Mouse (Mus musculus): Measurements from ENCODE around the gene Rock2. TPM values are rescaled to one million over a fixed set of nuclear protein-coding genes. Genes with fewer than 3 reads are reported as not detected.

Rock2 gene
- total RNA-seq, 2 experiments from 2014 or later = 154 to 161 TPM

DNA sequence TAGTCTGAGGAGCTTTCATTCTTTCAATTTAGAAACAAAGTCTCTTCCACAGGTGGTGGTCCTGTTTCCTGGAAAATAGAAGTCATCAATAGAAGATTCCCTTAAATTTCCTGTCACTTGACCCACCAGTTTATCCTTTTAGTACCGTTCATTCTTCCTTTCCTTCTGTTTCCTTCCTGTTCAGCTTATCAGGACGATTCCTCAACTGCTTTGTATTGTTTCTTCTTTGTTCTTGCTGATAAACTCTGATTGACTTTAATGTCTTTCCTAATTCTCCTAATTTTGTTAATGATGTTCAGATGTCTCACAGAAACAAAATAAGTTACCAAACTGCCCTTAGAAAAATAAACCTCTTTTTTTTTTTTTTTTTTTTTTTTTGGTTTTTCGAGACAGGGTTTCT is 16.8 kb downstream of the Rock2 start:
- H3K4me3 ChIP-seq = no peak overlapping the region
- intact Hi-C loops (cut with DNase I) = no loop called here
- H3K27ac ChIP-seq = no peak overlapping the region
- DNase-seq (ENCODE audit: extremely low spot score in 1 of 2, low spot score in 2 of 2) = no peak
- no peak for TF ChIP-seq CTCF (IDR thresholded peaks at IDR 0.05)

DNA sequence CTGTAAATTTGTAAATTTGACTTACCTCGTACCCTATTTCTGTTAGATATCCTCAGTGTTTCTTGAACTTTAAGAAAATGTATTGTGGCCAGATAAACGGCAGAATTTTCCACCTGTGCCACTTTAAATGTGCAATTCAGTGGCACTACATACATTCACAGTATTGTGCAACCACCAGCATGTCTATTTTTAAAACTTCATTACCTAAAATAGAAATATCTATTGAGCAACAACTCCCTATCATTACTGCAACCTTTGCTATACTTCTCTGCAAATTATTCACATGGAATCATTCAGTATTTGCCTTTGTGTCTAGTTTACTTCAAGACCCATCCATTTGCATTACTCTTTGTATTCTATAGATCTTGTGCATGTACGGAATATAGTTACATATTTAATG is 17.9 kb downstream of the Rock2 start:
- no peak for DNase-seq (ENCODE audit: extremely low spot score in 1 of 2, low spot score in 2 of 2)
- Histone ChIP-seq H3K27ac (no peak overlapping the region), H3K4me3 (no peak overlapping the region)
- no peak for TF ChIP-seq CTCF (IDR thresholded peaks at IDR 0.05)
- intact Hi-C loops (cut with DNase I) = no loop called here

DNA sequence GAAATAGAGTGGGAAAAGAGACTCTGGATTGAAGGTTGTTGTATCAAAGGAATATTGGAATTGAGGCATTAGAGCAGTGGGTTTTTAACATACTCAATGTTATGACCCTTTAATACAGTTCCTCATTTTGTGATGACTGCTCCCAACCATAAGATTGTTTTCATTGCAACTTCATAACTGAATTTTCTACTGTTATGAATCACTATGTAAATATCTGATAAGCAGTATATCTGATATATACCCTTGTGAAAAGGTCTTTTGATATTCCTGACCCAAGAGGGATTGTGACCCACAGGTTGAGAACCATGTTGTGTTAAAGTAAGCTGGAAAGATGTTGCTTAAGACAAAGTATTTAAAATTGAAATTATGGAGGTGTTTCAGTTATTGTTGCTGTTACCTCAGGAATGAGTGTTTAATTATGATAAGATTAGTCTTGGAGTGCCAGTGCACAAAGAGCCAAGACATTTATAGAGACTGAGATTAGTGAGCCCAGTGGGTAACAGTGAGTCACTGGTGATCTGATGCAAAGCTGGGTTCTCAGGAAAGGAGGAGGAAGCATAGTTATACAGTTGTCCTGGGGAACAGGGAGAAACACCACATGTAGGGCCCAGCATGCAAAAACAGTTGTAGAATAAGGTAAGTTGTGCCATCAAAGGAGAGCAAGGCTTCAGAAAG is 25.6 kb downstream of the Rock2 start:
- DNase-seq (ENCODE audit: extremely low spot score in 1 of 2, low spot score in 2 of 2) = no peak
- Histone ChIP-seq H3K27ac (no peak overlapping the region), H3K4me3 (no peak overlapping the region)
- intact Hi-C loops (cut with DNase I) = no loop called here
- no peak for TF ChIP-seq CTCF (IDR thresholded peaks at IDR 0.05)

DNA sequence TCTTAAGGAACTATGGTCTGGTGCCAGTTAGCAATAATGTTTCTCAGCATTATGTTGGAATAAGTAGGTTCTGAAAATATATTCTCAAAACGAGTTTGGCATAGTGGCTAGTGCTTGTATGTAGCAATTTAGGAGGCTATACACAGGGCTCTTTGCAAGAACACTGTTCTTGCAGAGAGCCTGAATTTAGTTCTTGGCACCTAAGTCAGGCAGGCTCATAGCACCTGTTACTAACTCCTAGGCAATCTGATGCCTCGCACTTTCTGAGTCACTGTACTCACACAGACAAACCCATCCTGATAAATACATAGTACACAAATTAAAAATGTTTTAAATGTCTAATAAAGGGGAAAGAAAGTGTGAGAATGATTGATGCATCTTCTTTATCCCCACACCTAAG is 33.2 kb downstream of the Rock2 start:
- no peak for TF ChIP-seq CTCF (IDR thresholded peaks at IDR 0.05)
- intact Hi-C loops (cut with DNase I) = no loop called here
- H3K4me3 ChIP-seq = no peak overlapping the region
- DNase-seq (ENCODE audit: extremely low spot score in 1 of 2, low spot score in 2 of 2) = no peak
- no peak overlapping the region for H3K27ac ChIP-seq

DNA sequence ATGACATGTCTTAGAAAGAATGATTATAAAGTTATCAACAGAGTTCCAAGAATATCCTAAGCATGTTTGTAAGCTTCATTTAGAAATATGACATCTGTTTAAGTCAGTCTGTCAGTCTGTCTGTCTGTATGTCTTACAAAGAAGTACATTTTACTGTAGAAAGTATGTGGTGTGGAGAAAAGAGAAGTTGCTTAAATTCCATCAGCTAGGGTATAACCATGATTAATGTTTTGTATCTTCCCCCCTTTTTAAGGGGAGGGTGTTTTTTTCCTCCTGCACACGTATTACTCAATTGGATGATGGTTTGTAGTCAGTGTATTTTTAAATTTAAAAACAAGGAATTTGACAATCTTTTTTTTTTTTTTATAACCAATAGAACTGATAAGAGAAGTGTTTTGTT is 39.7 kb downstream of the Rock2 start:
- no peak overlapping the region for H3K4me3 ChIP-seq
- TF ChIP-seq CTCF (IDR thresholded peaks at IDR 0.05) = no peak
- DNase-seq (ENCODE audit: extremely low spot score in 1 of 2, low spot score in 2 of 2) = no peak
- no peak overlapping the region for H3K27ac ChIP-seq
- intact Hi-C loops (cut with DNase I) = no loop called here

DNA sequence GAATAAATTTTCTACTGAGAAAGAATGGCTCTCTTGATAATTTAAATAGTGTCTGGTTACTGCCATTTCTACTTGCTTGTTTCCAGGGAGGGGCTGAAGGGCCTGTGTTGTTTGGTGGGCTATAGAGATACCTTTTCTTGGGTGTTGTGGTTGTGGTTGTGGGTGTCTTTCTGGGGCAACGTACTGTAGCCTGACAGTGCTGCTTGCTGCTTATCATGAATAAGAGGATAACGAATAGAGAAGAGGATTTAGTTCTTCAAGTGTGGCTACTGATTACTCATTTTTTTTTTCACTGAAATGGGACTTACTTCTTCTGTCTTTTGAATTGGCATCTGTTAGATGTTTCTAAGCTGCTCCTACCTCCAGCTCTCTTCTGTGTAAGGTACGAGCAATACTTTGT is 47.3 kb downstream of the Rock2 start:
- no peak for DNase-seq (ENCODE audit: extremely low spot score in 1 of 2, low spot score in 2 of 2)
- no peak for TF ChIP-seq CTCF (IDR thresholded peaks at IDR 0.05)
- Histone ChIP-seq H3K27ac (no peak overlapping the region), H3K4me3 (no peak overlapping the region)
- intact Hi-C loops (cut with DNase I) = no loop called here

DNA sequence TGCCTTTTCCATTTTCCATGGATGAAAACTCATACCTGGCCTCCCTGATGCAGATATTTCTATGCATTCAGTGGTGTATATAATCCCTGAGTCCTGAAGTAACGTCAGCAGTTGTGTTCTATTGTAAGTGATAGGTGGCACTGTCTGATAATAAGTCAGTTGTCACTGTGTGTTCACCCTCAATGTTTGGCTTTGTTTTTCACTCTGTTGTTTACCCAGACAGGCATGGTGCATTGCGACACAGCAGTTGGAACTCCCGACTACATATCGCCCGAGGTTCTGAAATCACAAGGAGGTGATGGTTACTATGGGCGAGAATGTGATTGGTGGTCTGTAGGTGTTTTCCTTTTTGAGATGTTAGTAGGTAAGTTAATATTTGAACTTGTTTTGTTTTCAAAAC is 53.5 kb downstream of the Rock2 start:
- no peak for TF ChIP-seq CTCF (IDR thresholded peaks at IDR 0.05)
- no peak overlapping the region for H3K4me3 ChIP-seq
- DNase-seq (ENCODE audit: extremely low spot score in 1 of 2, low spot score in 2 of 2) = no peak
- no peak overlapping the region for H3K27ac ChIP-seq
- intact Hi-C loops (cut with DNase I) = no loop called here

DNA sequence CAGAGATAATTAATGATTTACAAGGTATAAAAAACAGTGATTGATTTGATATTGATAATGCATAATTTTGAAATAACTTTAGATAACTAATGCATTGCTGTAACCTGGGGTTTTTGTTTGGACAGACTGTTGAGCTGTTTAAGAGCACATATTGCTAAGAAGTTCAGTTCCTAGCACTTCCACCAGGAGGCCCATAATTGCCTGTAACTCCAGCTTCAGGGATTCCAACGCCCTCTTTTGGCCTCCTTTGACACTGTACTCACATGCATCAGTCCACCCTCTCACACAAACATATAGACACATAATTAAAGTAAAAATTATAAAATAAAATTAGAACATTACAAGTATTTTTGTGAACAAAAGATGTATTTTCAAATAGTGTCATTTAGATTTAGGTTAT is 64.2 kb downstream of the Rock2 start:
- TF ChIP-seq CTCF (IDR thresholded peaks at IDR 0.05) = peak; percentile 35
- intact Hi-C loops (cut with DNase I) = loop anchor here (5.0 kb wide), 1 partner anchor 132 kb away; no protein-coding TSS in a partner anchor
- DNase-seq (ENCODE audit: extremely low spot score in 1 of 2, low spot score in 2 of 2) = no peak
- H3K4me3 ChIP-seq = no peak overlapping the region
- no peak overlapping the region for H3K27ac ChIP-seq

DNA sequence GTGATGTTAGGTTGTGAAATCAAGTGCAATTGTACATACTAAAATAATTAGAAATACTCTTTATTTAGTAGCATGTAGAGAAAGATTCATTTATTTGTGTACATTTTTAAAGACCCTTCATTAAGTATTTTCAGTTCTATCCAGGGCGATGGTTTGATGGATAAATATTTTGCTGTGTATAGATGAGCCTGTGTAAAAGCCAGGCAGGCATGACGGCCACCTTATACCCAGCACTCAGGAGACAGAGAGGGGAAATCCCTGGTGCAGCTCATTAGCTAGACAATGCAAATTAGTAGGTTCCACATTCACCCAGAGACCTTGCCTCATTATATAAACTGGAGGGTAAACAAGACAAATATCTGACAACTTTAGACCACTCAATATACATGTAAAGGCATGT is 68.7 kb downstream of the Rock2 start:
- DNase-seq (ENCODE audit: extremely low spot score in 1 of 2, low spot score in 2 of 2) = no peak
- intact Hi-C loops (cut with DNase I) = no loop called here
- no peak overlapping the region for H3K4me3 ChIP-seq
- no peak for TF ChIP-seq CTCF (IDR thresholded peaks at IDR 0.05)
- H3K27ac ChIP-seq = no peak overlapping the region

DNA sequence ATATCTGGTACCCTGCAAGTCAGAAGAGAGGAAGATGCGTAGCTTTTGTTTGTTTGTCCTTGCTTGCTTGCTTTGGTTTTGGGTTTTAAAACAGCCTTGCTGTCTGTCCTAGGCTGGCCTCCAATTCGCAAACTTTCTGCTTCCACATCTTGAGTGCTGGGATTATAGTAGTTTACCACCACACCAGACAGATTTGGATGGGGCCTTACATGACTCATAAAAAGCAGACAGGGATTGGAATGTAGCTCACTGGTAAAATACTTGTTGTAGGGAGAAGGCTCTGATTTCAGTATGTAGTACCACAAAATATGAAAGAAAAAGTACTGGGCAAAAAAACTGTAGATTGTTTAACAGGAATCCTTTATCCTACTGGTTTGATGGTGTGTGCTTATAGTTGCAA is 72.1 kb downstream of the Rock2 start:
- no peak overlapping the region for H3K27ac ChIP-seq
- no peak for DNase-seq (ENCODE audit: extremely low spot score in 1 of 2, low spot score in 2 of 2)
- no peak for TF ChIP-seq CTCF (IDR thresholded peaks at IDR 0.05)
- intact Hi-C loops (cut with DNase I) = no loop called here
- H3K4me3 ChIP-seq = no peak overlapping the region

DNA sequence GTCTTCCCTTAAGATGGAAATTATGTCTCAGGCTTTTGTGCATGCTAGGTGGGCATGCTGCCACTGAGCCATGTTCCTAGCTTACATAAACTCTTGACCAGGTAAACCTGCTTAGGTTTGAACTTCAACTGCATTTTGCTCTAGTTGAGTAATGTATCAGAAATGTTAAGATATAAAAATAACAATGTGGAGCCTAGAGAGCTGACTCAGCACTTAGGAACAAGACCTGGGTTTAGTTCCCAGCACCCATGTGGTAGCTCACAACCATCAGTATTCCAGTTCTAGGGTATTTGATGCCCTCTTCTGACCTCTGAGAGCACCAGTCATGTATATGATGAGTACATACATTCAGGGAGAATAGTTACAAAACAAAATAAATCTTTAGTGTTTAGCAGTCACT is 82.4 kb downstream of the Rock2 start:
- intact Hi-C loops (cut with DNase I) = no loop called here
- TF ChIP-seq CTCF (IDR thresholded peaks at IDR 0.05) = no peak
- H3K27ac ChIP-seq = no peak overlapping the region

DNA sequence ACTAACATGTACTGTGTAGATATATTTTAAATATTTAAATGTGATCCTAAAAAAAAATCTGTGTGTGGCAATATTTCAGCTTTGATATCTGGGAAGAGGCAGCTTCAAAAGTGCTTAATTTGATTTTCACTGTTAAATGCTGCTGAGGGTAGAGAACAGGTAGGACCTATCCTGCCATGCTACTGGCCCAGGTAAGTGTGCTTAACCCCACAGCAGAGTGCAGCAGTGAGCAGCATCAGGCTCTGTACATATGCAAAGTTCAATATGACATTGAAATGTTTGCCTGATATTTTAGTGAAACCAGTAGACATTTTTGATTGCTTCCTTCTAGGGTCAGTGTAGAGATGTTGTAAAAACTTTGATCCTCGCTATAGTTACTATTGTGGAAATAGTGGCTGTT is 91.1 kb downstream of the Rock2 start:
- H3K4me3 ChIP-seq = no peak overlapping the region
- no peak overlapping the region for H3K27ac ChIP-seq
- TF ChIP-seq CTCF (IDR thresholded peaks at IDR 0.05) = no peak; the same call in 1 of the 2 replicates
- intact Hi-C loops (cut with DNase I) = no loop called here
- DNase-seq (ENCODE audit: extremely low spot score in 1 of 2, low spot score in 2 of 2) = no peak

More for the DNA sequence above, 82.4 kb downstream of the Rock2 start:
- DNase-seq (ENCODE audit: extremely low spot score in 1 of 2, low spot score in 2 of 2) = no peak
- no peak overlapping the region for H3K4me3 ChIP-seq

DNA sequence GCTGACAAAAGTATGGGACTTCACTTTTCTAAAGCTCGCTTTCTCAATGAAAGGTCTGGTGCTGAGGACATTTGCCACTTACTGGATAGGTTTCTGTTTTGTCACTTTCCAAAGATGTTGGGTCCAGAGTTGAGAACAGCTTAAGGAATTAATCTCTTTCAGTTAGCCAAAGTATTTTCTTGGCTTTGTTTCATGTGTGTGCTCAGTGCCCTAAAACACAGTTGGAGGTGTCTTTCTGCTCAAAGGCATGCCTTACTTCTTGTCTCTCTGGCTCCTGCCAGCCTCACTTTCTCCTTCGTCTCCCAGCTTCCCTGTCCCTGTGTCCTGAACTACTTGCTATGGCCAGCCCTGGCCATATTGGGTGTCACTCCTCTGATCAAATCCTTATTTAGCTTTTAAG is 96.7 kb downstream of the Rock2 start:
- intact Hi-C loops (cut with DNase I) = no loop called here
- no peak overlapping the region for H3K4me3 ChIP-seq
- no peak overlapping the region for H3K27ac ChIP-seq
- TF ChIP-seq CTCF (IDR thresholded peaks at IDR 0.05) = no peak
- no peak for DNase-seq (ENCODE audit: extremely low spot score in 1 of 2, low spot score in 2 of 2)
